Mouse (Mus musculus) MN1 (cell line): ENCODE results near the gene Lrrc41.

Source experiments
- DNase-seq: peaks from one replicate; pipeline ENCODE4 v3.0.0-alpha.2; 2016; ENCODE audit warnings: low spot score

Gene Lrrc41

DNA sequence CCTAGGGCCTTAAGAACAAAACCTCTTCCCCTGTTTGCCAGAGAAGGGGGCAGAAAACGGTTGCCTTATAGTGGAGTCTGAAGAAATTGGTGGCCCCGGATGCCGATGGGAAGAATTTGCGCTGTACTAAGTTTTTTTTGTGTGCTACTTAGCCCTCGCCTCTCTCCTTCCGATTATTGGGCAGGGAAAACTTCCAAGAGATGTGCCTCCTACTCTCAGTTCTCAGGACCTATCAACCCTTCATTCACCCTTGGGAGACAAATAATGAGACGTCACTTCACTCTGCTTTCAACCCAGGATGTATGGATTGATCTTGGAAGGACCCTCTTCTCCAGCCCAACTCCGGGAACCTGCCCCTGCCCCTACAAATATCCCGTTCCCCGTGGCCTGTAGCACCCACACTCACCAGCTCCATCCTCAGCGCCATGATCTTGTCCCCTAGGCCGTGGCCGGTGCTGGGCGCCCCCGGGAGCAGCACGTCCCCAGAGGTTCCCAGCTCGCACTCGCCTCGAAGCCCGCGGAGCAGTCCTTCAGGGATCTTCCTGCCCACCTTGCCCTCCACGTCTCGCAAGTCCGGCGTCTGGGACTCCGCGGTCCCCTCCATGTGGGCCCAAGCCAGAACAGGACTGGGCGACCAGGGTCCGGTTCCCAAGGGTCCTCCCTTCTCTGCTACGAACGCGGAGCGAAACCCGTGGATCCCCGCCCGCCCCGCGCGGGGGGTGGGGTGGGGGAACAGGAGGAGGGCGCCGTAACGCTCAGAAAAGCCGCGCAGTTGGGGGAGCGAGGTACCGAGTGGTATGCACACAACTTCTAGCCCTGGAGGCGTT is 69.0 kb downstream of the Lrrc41 start:
- DNase-seq: peak; percentile 32
